Mouse (Mus musculus) right cerebral cortex, postnatal 10 days (tissue): ENCODE results near the gene H2al1f.
"Not testable (repeated sequence)": the region's sequence is repeated elsewhere in the genome, so short reads cannot be mapped to it uniquely, and the experiment has no call there.

Experiments
- DNase-seq, 2 experiments: peaks; one replicate each; pipeline ENCODE4 v3.0.0; 2021; ENCODE audit warnings: low spot score in 2 of 2

The H2al1f gene

GRCm38 (mm10) chrX:11314858-11315257 is at the start of gene H2al1f:
TSS of gene H2al1f (plus strand) at chrX:11315158.
- DNase-seq: not testable (repeated sequence)

- DNase-seq: peak; percentile 27 to 29
Observed at GRCm38 (mm10) chrX:11267791-11268190, 47.2 kb upstream of the H2al1f start.

- peak; percentile 61 to 67 for DNase-seq
Observed at GRCm38 (mm10) chrX:11269074-11269473, 45.9 kb upstream of the H2al1f start.

- no peak for DNase-seq
Observed at GRCm38 (mm10) chrX:11273190-11273589, 41.8 kb upstream of the H2al1f start.

- DNase-seq: peak in 1 of 2 experiments; percentile 27
Observed at GRCm38 (mm10) chrX:11277083-11277482, 37.9 kb upstream of the H2al1f start.

GRCm38 (mm10) chrX:11280741-11281140 is 34.2 kb upstream of the H2al1f start:
- no peak for DNase-seq

- DNase-seq: peak; percentile 24
Observed at GRCm38 (mm10) chrX:11288306-11288882, 26.6 kb upstream of the H2al1f start.

- no peak for DNase-seq
Observed at GRCm38 (mm10) chrX:11289244-11289643, 25.7 kb upstream of the H2al1f start.

GRCm38 (mm10) chrX:11298957-11299356 is 16.0 kb upstream of the H2al1f start, which contains the start of gene H2al1a:
TSS of gene H2al1a (plus strand) at chrX:11299257.
- DNase-seq: not testable (repeated sequence)

GRCm38 (mm10) chrX:11302132-11302531 is 12.8 kb upstream of the H2al1f start, which contains the start of gene H2al1b:
TSS of gene H2al1b (plus strand) at chrX:11302432.
- not testable (repeated sequence) for DNase-seq

GRCm38 (mm10) chrX:11305355-11305754 is 9.6 kb upstream of the H2al1f start, which contains the start of gene H2al1c:
TSS of gene H2al1c (plus strand) at chrX:11305655.
- not testable (repeated sequence) for DNase-seq

- not testable (repeated sequence) for DNase-seq
Observed at GRCm38 (mm10) chrX:11308524-11308923, 6.4 kb upstream of the H2al1f start, which contains the start of gene H2al1d. TSS of gene H2al1d (plus strand) at chrX:11308824.

- DNase-seq: not testable (repeated sequence)
Observed at GRCm38 (mm10) chrX:11311634-11312033, 3.3 kb upstream of the H2al1f start, which contains the start of gene H2al1e. TSS of gene H2al1e (plus strand) at chrX:11311934.

GRCm38 (mm10) chrX:11317956-11318355 is 3.0 kb downstream of the H2al1f start, which contains the start of gene H2al1g:
TSS of gene H2al1g (plus strand) at chrX:11318256.
- DNase-seq: not testable (repeated sequence)

- not testable (repeated sequence) for DNase-seq
Observed at GRCm38 (mm10) chrX:11321192-11321591, 6.2 kb downstream of the H2al1f start, which contains the start of gene H2al1h. TSS of gene H2al1h (plus strand) at chrX:11321492.

- DNase-seq: not testable (repeated sequence)
Observed at GRCm38 (mm10) chrX:11324359-11324758, 9.4 kb downstream of the H2al1f start, which contains the start of gene H2al1i. TSS of gene H2al1i (plus strand) at chrX:11324659.

- not testable (repeated sequence) for DNase-seq
Observed at GRCm38 (mm10) chrX:11327522-11327921, 12.6 kb downstream of the H2al1f start, which contains the start of gene H2al1j. TSS of gene H2al1j (plus strand) at chrX:11327822.

GRCm38 (mm10) chrX:11345762-11346161 is 30.8 kb downstream of the H2al1f start:
- peak; percentile 24 to 36 for DNase-seq

- no peak for DNase-seq
Observed at GRCm38 (mm10) chrX:11346756-11347155, 31.8 kb downstream of the H2al1f start.

- no peak for DNase-seq
Observed at GRCm38 (mm10) chrX:11360823-11361222, 45.9 kb downstream of the H2al1f start.

- DNase-seq: no peak
Observed at GRCm38 (mm10) chrX:11361261-11361660, 46.3 kb downstream of the H2al1f start.

- DNase-seq: peak; percentile 27 to 42
Observed at GRCm38 (mm10) chrX:11363890-11364289, 48.9 kb downstream of the H2al1f start.
